Mouse (Mus musculus): ENCODE measurements at regions not wholly inside any gene's neighbourhood (a gene's known extent, or its start where the extent isn't known, plus 50 kb on each side); places are given as distances from the start of the nearest gene placed in this dataset.
A peak's percentile ranks its signal among the peaks of the same experiment; 100 is the strongest.
"Not testable (repeated sequence)": the region's sequence is repeated elsewhere in the genome, so short reads cannot be mapped to it uniquely, and the experiment has no call there.

GRCm38 (mm10) chr8:81286280-81287034 lies 55.9 kb upstream of the Inpp4b start:
- DNase-seq (ENCODE audit: low spot score in 2 of 2), result no peak
- intact Hi-C loops (cut with DNase I), result no loop called here

DNA sequence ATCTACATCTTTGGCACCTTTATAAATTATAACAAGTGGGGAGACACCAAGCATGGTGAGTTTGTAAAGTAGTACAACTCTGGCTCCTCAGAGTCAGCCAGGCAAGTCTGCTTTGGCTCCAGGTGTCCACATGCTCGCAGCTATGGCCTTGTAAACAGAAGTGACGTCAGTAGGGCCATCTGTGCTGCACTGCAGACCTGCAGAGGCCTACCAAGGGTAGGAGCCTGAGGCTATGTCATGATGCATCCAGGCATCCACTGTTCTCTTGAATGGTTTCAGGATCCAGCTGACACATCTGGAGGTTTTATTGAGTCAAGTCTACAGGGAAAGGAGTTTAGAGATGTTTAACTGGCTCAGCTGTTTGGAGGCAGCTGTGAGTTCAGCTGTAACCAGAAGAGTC lies 82.3 kb upstream of the Inpp4b start:
- intact Hi-C loops (cut with DNase I), result no loop called here
- no peak for DNase-seq (ENCODE audit: low spot score in 2 of 2)

GRCm38 (mm10) chr8:81223872-81224271 lies 118.5 kb upstream of the Inpp4b start:
- intact Hi-C loops (cut with DNase I), result no loop called here
- no peak for DNase-seq (ENCODE audit: low spot score in 2 of 2)

DNA sequence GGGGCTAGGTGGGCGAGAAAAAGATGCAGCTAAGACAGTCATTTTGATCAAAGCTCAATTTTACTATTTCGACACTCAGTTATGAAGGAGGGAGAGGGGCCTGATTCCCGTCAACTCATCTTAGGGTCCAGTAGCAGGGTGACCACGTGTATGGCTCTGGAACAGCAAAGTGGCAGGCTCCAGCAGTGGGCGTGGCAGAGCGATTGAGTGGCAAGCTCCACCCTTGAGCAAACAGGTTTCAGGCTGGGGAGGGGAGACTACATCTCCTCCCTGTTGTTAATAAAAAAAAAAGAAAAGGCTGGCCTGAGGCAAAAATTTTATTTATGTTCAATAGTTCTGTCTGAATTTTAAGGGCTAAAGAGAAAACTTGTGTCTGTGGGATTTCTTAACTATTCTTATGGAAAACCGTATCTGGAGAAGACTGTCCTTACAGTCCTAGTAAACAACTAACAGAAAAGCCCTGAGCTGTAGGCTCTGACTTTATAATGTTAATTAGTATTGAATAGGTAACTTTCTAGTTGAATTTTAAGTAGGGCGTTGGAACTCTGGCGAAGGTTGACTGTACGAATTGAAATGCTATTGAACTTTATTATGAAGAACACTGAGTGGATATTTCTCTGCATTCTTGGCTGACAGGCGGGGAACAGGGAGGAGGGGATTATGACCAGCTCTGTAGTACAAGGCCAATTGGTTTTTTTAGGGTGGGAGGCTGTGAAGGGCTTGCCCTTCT lies 155.1 kb upstream of the Inpp4b start:
- DNase-seq (ENCODE audit: low spot score in 2 of 2); intact Hi-C loops (cut with DNase I): not testable (repeated sequence)

DNA sequence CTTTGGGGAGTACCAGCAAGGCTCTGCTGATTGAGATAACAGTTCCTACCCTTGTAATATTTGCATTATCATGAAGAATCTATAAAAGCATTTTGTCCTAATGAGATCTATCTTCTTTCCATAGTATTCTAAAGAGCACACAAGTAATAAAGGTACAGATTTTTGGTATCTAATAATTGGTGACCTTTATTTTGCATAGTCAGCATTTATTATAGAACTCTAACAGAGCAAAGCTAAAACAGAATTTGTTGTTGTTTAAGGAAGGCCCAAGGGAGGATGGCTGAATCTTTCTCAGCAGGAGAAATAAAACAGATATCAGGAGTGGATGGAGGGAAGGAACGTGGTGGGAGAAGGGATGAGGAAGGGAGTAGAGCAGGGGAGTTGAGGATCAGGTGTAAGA lies 160.8 kb upstream of the Usp38 start:
- DNase-seq (ENCODE audit: low spot score in 2 of 2), result no peak
- intact Hi-C loops (cut with DNase I), result no loop called here

GRCm38 (mm10) chr8:81147239-81147638 lies 132.5 kb upstream of the Usp38 start:
- peak; percentile 5 to 19 for DNase-seq (ENCODE audit: low spot score in 2 of 2)
- intact Hi-C loops (cut with DNase I), result no loop called here

DNA sequence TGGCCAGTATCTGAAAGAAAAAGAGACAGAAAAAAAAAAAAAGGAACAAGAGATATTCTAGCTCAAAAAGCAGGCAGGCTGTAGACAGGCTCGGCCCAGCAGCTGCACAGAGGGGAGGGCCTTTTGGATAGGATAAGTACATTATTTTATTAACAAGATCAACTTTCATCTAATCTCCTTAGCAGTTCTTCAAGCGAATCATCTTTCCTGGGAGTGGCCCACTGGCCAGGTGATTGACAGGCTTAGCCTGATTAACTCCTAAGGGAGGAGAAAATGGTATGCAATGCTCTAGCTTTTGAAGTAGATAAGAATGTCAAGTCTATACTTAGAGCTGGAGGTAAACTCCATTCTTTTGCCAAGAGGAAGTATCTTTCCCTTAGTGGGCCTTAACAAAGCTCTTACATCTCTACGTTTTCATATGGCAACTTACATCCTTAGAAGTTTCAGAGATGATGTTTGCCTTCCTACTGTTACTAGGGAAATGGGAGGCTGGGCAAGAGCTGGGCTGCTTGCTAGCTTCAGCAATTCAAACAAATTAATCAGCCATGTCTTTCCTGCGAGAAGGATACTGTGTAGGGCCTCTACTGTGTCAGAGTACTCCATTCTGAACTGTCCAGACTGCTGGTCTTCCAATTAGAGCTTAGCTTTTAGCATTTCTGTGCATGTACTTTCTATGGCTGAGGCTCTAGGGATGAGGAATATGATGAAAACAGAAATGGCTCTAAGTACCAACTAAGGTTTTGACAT lies 92.2 kb upstream of the Usp38 start:
- intact Hi-C loops (cut with DNase I), result no loop called here
- DNase-seq (ENCODE audit: low spot score in 2 of 2), result no peak

- intact Hi-C loops (cut with DNase I), result no loop called here
- no peak for DNase-seq (ENCODE audit: low spot score in 2 of 2)
Measured at GRCm38 (mm10) chr8:81098963-81099362, 84.2 kb upstream of the Usp38 start.

DNA sequence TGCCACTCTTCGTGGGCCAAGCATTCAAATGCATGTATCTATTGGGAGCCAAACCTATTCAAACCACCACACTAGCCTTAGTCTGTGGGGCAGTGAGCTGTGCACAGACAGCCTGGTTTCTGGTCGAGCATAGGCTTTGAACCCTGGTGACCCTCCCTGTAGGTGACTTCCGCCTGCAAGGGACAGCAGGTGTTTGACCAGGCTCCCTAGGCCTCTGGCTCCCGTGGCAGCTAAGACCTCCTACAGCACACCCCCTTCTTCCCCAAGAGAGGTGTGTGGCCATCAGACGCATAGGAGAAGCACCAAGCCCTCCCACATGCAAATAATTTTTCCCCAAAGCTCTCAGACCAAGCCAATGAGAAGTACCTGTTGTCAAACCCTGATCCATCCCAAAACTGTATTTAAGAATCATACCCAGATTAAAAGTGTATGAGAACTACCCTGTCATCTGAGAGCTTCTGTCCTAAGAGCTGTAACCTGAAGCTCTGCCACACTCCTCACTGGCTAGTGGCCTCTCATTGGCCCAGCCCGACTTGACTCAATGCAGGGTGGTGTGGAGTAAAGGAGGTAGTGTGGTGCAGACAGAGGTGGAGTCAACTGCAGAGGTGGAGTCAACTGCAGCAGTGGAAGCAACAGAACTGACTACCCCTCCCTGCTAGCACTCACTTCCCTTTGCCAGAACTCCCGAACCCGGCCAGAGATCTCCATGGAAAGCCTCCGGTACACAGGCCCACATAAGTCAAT lies 82.5 kb upstream of the Usp38 start:
- DNase-seq (ENCODE audit: low spot score in 2 of 2), result no peak
- intact Hi-C loops (cut with DNase I), result no loop called here

DNA sequence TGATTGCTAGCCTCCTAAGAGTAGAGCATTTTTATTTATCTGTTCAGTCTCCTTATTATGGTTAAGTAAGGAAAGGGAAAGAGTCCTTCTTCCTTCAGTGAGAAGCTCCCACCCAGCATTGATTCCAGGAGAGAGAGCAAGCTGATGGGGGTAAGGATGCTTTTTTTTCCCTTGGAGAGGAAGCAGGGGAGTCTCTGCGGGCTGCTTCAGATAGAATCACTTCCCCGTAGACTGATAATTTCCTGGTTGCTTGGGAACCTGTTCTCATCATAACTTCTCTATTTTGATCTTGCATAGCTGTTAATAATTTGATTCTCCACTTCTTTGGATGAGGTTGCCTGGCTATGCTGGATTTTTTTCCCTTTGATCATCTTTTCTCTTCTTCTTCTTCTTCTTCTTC lies 80.5 kb upstream of the Usp38 start:
- no peak for DNase-seq (ENCODE audit: low spot score in 2 of 2)
- intact Hi-C loops (cut with DNase I), result no loop called here

GRCm38 (mm10) chr8:81080865-81081637 lies 66.3 kb upstream of the Usp38 start:
- intact Hi-C loops (cut with DNase I), result no loop called here
- DNase-seq (ENCODE audit: low spot score in 2 of 2), result no peak

DNA sequence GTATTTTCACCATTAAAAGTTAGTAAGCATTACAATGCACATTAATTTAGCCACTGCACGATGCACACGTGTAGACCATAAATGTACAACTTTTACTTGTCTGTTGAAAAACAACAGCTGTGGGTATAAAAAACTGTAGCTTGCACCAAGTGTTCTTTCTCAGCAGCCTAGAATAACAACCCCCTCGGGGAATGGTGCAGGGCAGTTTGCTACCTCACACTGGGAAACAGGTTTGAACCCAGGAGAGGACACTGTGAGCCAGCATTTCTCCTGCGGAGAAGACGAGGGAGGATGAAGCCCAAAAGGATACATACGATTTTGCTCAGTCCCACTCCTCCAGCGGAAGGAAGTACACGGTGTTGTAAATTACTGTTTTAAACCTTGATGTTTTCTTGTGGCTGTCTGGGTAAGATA lies 65.2 kb upstream of the Usp38 start:
- no peak for DNase-seq (ENCODE audit: low spot score in 2 of 2)

GRCm38 (mm10) chr8:81069080-81069840 lies 54.5 kb upstream of the Usp38 start:
- intact Hi-C loops (cut with DNase I), result loop anchor here (10.0 kb wide), 2 partner anchors 276 to 1676 kb away; partner anchors contain the start of gene Inpp4b
- peak; percentile 26 to 69 for DNase-seq (ENCODE audit: low spot score in 2 of 2)

More for the DNA sequence above, 65.2 kb upstream of the Usp38 start:
- intact Hi-C loops (cut with DNase I), result no loop called here

DNA sequence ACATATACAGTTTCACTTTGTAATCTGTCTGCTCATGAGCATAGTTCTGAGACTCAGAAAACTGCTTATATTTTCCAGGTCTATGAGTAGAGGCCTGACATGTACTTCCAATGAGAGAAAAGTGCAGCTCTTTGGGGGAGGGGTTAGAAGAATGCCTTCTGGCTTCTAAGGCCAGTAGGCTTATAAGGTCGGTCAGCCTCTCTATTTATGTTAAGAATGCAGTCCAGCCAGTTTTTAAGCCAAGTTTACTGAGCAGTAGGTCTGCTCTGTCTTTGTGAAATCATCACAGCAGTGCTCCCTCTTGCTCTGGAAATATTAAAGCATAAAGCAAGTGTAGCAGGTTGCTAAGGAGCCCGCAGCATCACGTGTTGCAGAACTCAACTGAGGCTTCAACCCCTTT lies 53.8 kb upstream of the Usp38 start:
- intact Hi-C loops (cut with DNase I), result loop anchor here (10.0 kb wide), 2 partner anchors 276 to 1676 kb away; partner anchors contain the start of gene Inpp4b

GRCm38 (mm10) chr8:81066765-81067164 lies 52.0 kb upstream of the Usp38 start:
- no peak for DNase-seq (ENCODE audit: low spot score in 2 of 2)
- intact Hi-C loops (cut with DNase I), result loop anchor here (10.0 kb wide), 2 partner anchors 278 to 1678 kb away; partner anchors contain the start of gene Inpp4b

More for the DNA sequence above, 53.8 kb upstream of the Usp38 start:
- no peak for DNase-seq (ENCODE audit: low spot score in 2 of 2)

Data from left cerebral cortex, postnatal 14 days (tissue).